Mouse (Mus musculus) olfactory bulb, adult 2 months (tissue): ENCODE data around the gene Mfng.

Experiments used
- CTCF ChIP-seq: fragments of 200-500 bp; IDR thresholded peaks from 2 replicates; pipeline ENCODE4 v1.5.1; 2012; ENCODE audit warnings: low read depth, mild to moderate bottlenecking, low read length, moderate library complexity; ENCODE audit not compliant: insufficient read depth
- POLR2A ChIP-seq: fragments of 200-500 bp; IDR thresholded peaks from 2 replicates; pipeline ENCODE4 v1.6.1; 2012; ENCODE audit warnings: mild to moderate bottlenecking, low read depth, low read length, moderate library complexity; ENCODE audit not compliant: insufficient read depth

- TF ChIP-seq CTCF (no peak), POLR2A (no peak)
These were observed 10.1 kb downstream of the Mfng start for GRCm38 (mm10) chr15:78763210-78763609.
